Mouse (Mus musculus) embryonic facial prominence, embryonic 13.5 days (tissue): ENCODE data around the gene Gm8356. TPM values are rescaled to one million over a fixed set of nuclear protein-coding genes. Genes with fewer than 3 reads are reported as not detected.
"Not testable (repeated sequence)": the region's sequence is repeated elsewhere in the genome, so short reads cannot be mapped to it uniquely, and the experiment has no call there.

Experiments used
- ATAC-seq: fragments of 200-750 bp; cut with Nextera tagmentation; 2 replicates; pipeline ENCODE4 v1.8.0; 2017; ENCODE audit warnings: low read depth; ENCODE audit not compliant: insufficient number of reproducible peaks, insufficient read depth, low FRiP score, low TSS enrichment
- H3K27ac ChIP-seq: fragments of 300-500 bp; sonication (generic); 2 replicates; pipeline ENCODE4 v1.5.1; 2015; ENCODE audit warnings: moderate library complexity, mild to moderate bottlenecking, inconsistent platforms
- H3K27me3 ChIP-seq: fragments of 300-500 bp; sonication (generic); 2 replicates; pipeline ENCODE4 v1.6.1; 2015; ENCODE audit warnings: mild to moderate bottlenecking, inconsistent platforms
- H3K36me3 ChIP-seq: fragments of 300-500 bp; sonication (generic); 2 replicates; pipeline ENCODE4 v1.6.1; 2015; ENCODE audit warnings: mild to moderate bottlenecking, inconsistent platforms
- H3K4me1 ChIP-seq: fragments of 300-500 bp; sonication (generic); 2 replicates; pipeline ENCODE4 v1.6.1; 2015; ENCODE audit warnings: inconsistent platforms
- H3K4me2 ChIP-seq: fragments of 300-500 bp; sonication (generic); 2 replicates; pipeline ENCODE4 v1.6.1; 2015; ENCODE audit warnings: moderate library complexity, mild to moderate bottlenecking, inconsistent platforms
- H3K4me3 ChIP-seq: fragments of 300-500 bp; sonication (generic); 2 replicates; pipeline ENCODE4 v1.5.1; 2015; ENCODE audit warnings: mild to moderate bottlenecking, inconsistent platforms
- H3K9ac ChIP-seq: fragments of 300-500 bp; sonication (generic); 2 replicates; pipeline ENCODE4 v1.6.1; 2015; ENCODE audit warnings: mild to moderate bottlenecking, inconsistent platforms
- H3K9me3 ChIP-seq: fragments of 300-500 bp; sonication (generic); 2 replicates; pipeline ENCODE4 v1.6.1; 2016; ENCODE audit warnings: inconsistent platforms
- WGBS: fragments of 180-500 bp; shearing (Covaris S2); methylation state at CpG from one replicate; pipeline ENCODE4 v1.1.7; 2015; ENCODE audit warnings: mixed read lengths; 5-methylcytosine and 5-hydroxymethylcytosine counted together
- polyA plus RNA-seq: library from polyadenylated mRNA; unstranded; fragments of >200 nt; fragmentation: Nextera tagmentation; extraction: Ambion mirVana; gene quantifications from 2 replicates; pipeline ENCODE4 v1.2.1, GENCODE M21; 2015

Gm8356 gene
- not detected in 2 replicates for polyA plus RNA-seq

- not testable (repeated sequence) for H3K27me3 ChIP-seq, H3K27ac ChIP-seq, ATAC-seq, H3K9me3 ChIP-seq, H3K36me3 ChIP-seq, H3K4me2 ChIP-seq, H3K4me1 ChIP-seq, H3K9ac ChIP-seq, H3K4me3 ChIP-seq
- 68% methylated on average over 1 of the region's 2 CpGs for WGBS
These were observed at the start of gene Gm8356 for GRCm38 (mm10) chr14:6537190-6537589. Gene Gm8356 (minus strand): TSS chr14:6537290.

DNA sequence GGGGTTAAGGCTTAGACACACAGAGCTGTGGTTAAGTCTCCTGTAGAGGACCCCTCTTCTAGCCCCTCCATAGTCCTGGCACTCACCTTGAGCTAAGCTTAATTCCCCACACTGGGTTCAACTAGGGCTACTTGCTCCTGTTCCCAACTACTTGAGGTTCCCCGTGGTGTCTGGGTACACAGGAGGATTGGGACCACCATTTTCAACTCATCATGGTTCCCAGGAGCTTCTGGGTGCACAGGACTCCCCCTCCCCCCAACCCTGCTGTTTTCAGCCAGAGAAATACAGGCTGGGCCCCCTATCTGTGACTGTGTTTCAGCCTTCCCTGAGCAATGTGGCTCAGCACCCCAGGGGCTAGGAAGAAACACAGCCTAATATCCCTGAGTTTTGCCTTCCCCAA lies 50.8 kb downstream of the Gm8356 start:
- not testable (repeated sequence) for H3K4me2 ChIP-seq, H3K4me3 ChIP-seq, H3K9ac ChIP-seq, H3K4me1 ChIP-seq, H3K9me3 ChIP-seq, H3K27ac ChIP-seq, H3K36me3 ChIP-seq, H3K27me3 ChIP-seq, ATAC-seq
- 47% methylated on average over 1 of the region's 1 CpGs for WGBS

DNA sequence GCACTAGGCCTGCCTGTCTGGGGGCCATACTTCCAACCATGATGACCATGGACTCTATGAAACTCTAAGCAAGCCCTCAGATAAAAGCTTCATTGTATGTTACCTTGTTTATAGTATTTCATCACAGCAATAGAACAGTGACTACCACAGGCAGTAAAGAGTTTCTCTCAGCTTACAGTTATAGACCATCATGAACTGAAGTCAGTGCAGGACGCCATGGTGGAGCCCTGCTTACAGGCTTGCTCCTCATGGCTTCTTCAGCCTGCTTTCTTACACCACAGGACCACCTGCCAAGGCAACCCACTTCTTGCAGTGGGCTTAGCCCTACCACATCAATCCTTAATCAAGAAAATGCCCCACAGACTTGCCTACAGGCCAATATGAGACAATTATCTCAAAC lies 51.5 kb downstream of the Gm8356 start:
- not testable (repeated sequence) for H3K27ac ChIP-seq, H3K36me3 ChIP-seq, H3K27me3 ChIP-seq, H3K4me1 ChIP-seq, H3K4me2 ChIP-seq, H3K9me3 ChIP-seq, H3K9ac ChIP-seq, H3K4me3 ChIP-seq, ATAC-seq
- 50% methylated on average over 1 of the region's 1 CpGs for WGBS

DNA sequence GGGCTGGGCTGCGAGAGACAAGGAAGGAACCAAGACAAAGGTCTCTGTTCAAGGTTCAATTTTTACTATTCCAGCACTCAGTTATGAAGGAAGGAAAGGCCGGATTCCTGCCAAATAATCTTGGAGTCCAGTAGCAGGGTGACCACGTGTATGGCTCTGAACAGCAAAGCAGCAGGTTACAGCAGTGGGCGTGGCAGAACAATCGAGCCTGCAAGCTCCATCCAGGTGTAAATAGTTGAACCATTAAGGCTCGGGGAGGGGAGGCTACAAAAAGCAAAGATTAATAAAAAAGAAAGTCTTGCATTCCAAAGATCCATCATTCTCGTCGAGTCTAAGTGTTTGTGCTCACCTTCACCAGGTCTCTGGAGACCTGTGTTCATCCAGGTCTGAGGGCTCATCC lies 55.0 kb downstream of the Gm8356 start:
- not testable (repeated sequence) for H3K36me3 ChIP-seq, H3K4me3 ChIP-seq, H3K4me1 ChIP-seq, H3K9me3 ChIP-seq, H3K27ac ChIP-seq, ATAC-seq, H3K4me2 ChIP-seq, H3K27me3 ChIP-seq, H3K9ac ChIP-seq
- 76% methylated on average over 8 of the region's 8 CpGs for WGBS

Other genes with a start within 250 kb of the Gm8356 start
- not detected in 2 replicates for gene Gm21103, start 232.4 kb downstream of the Gm8356 start, polyA plus RNA-seq
- gene Gm3618, start 193.6 kb downstream of the Gm8356 start, polyA plus RNA-seq: not detected in 2 replicates
- not detected in 2 replicates for gene Gm16440, start 147.0 kb downstream of the Gm8356 start, polyA plus RNA-seq
- gene Gm3591, start 124.8 kb downstream of the Gm8356 start, polyA plus RNA-seq: 1.6 and 1.8 TPM in 2 replicates
- gene Gm3594, start 92.7 kb downstream of the Gm8356 start, polyA plus RNA-seq: not detected in 2 replicates
- gene Gm3629, start 53.3 kb upstream of the Gm8356 start, polyA plus RNA-seq: 0.67 TPM in 1 of 2 replicates, not detected in the other
- not detected in 2 replicates for gene Gm3460, start 85.1 kb upstream of the Gm8356 start, polyA plus RNA-seq
- not detected in 2 replicates for gene Gm10251, start 146.9 kb upstream of the Gm8356 start, polyA plus RNA-seq
- gene Gm8050, start 183.0 kb upstream of the Gm8356 start, polyA plus RNA-seq: not detected in 2 replicates
- gene Gm3636, start 205.0 kb upstream of the Gm8356 start, polyA plus RNA-seq: 5.0 and 5.1 TPM in 2 replicates
- not detected in 2 replicates for gene Gm8362, start 237.1 kb upstream of the Gm8356 start, polyA plus RNA-seq